Mouse (Mus musculus) cortical plate, adult 2 months (tissue): ENCODE data around the gene Trmt11. TPM values are rescaled to one million over a fixed set of nuclear protein-coding genes. Genes with fewer than 3 reads are reported as not detected.
"Not testable (repeated sequence)": the region's sequence is repeated elsewhere in the genome, so short reads cannot be mapped to it uniquely, and the experiment has no call there.

Source experiments
- H3K27ac ChIP-seq: fragments of 200-500 bp; 2 replicates; pipeline ENCODE4 v1.5.1; 2012; ENCODE audit warnings: low read length, control low read depth, inconsistent platforms; ENCODE audit not compliant: insufficient read depth
- H3K4me1 ChIP-seq: fragments of 200-500 bp; 2 replicates; pipeline ENCODE4 v1.6.1; 2011; ENCODE audit warnings: low read length; ENCODE audit not compliant: control insufficient read depth, insufficient read depth
- H3K4me3 ChIP-seq: fragments of 200-500 bp; 2 replicates; pipeline ENCODE4 v1.5.1; 2011; ENCODE audit warnings: mild to moderate bottlenecking, low read length, control low read depth; ENCODE audit not compliant: insufficient read depth
- CTCF ChIP-seq: fragments of 200-500 bp; IDR thresholded peaks from 2 replicates; pipeline ENCODE4 v1.5.1; 2011; ENCODE audit warnings: mild to moderate bottlenecking, control low read depth, low read length; ENCODE audit not compliant: insufficient read depth; ENCODE audit errors: extremely low read depth
- POLR2A ChIP-seq: fragments of 200-500 bp; IDR thresholded peaks from 2 replicates; pipeline ENCODE4 v1.6.1; 2011; ENCODE audit warnings: mild to moderate bottlenecking, low read length, control low read depth; ENCODE audit not compliant: insufficient read depth; ENCODE audit errors: extremely low read depth
- polyA plus RNA-seq: library from polyadenylated mRNA; depleted of rRNA; stranded (reverse); fragments of >200 nt; gene quantifications from 2 replicates; pipeline ENCODE4 v1.2.3, GENCODE M21; 2012

Trmt11 gene
- polyA plus RNA-seq, 1 experiment, result 5.1 TPM

DNA sequence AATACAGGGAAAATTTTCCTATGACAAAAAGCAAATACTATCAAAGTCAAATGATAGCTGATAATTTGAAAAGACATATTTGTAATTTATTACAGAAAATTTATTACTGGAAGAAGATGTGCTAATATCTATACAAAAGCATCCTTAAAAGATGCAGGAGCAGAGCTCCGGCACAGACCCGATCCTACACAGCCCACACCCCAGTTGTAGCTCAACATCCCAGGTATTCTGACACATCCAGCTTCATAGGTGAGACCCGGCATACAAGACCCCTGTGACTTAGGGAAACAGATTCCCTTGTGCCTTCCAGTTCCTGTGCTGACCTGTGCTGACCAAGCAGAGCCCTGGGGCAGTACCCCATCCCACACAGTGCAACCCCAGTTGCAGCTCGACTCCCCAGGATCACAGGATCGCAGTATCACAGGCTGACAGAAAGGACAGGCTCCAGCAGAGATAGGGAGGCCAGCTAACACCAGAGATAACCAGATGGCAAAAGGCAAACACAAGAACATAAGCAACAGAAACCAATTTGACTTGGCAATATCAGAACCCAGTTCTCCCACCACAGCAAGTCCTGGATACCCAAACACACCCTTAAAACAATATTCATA, 22.8 kb downstream of the Trmt11 start:
- TF ChIP-seq CTCF (no peak), POLR2A (no peak)
- H3K4me1 ChIP-seq, result no peaks in the 10 kb centered on the region
- H3K27ac ChIP-seq, result no peak overlapping the region
- H3K4me3 ChIP-seq, result no peak overlapping the region

DNA sequence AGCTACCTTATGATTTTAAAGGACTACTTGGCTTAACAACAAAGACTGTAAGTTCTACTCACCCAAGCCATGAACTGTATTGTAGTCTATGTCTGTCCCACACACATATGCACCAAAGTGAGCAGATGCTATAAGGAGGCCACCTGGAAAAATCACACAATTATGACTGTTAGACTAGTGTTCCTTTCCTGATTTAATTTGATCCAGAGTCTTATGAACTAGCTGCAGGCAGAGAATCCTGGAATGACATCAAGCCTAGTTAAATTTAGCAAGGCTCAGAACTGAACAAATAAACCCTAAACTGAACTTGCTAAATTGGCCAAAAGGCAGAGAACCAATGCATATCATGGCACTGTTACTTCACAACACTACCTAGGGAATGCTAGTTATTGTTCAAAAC, 34.2 kb downstream of the Trmt11 start:
- Histone ChIP-seq H3K27ac (no peak overlapping the region), H3K4me1 (no peaks in the 10 kb centered on the region)
- TF ChIP-seq POLR2A (no peak), CTCF (no peak)

GRCm38 (mm10) chr10:30564651-30565050, 35.9 kb downstream of the Trmt11 start:
- TF ChIP-seq CTCF (no peak), POLR2A (no peak)
- no peaks in the 10 kb centered on the region for H3K4me1 ChIP-seq
- H3K4me3 ChIP-seq, result no peak overlapping the region
- no peak overlapping the region for H3K27ac ChIP-seq

More for the DNA sequence above, 34.2 kb downstream of the Trmt11 start:
- H3K4me3 ChIP-seq, result no peak overlapping the region

DNA sequence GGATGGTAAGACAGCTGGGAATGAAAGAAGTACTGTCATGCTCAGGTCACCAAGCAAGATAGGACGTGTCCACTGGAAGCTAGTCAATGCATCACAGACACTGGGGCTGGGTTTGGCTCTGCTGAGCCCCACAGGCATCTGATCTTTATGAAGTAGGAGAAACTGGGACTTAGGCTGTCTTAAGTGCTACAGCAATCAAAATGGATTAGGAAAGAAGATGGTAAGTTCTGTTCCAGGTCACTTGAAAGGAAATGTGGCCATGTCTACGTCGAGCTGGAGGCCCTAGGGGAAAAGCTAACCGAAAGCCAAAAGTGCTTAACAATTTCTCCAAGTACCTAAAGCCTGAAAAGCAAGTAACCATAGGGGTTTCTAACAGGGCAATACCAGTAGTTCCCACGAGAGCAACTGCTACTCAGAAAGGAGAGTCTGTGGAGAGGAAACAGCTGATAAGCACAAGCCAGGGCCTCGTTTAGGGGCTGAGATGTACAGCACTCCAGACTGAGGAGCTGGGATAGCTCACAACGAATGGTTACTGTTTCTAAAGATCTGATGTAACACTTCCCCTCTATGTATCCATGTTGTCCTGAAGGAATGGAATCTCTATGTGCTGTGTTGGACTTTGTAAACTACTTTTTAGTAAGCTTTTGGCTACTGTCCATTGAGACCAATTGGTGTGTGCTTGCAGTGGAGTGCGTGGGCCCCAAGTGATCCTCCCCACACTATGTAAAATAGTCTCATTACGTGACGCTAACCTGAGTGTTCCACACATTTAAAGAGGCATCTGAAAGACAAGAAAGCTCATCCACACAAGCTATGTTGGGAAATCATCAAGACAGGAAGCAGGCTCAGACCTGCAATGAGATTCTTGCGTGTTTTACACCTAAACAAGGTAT, 44.6 kb downstream of the Trmt11 start:
- no peak overlapping the region for H3K27ac ChIP-seq
- H3K4me1 ChIP-seq, result no peaks in the 10 kb centered on the region
- TF ChIP-seq CTCF (no peak), POLR2A (no peak)
- H3K4me3 ChIP-seq, result no peak overlapping the region

DNA sequence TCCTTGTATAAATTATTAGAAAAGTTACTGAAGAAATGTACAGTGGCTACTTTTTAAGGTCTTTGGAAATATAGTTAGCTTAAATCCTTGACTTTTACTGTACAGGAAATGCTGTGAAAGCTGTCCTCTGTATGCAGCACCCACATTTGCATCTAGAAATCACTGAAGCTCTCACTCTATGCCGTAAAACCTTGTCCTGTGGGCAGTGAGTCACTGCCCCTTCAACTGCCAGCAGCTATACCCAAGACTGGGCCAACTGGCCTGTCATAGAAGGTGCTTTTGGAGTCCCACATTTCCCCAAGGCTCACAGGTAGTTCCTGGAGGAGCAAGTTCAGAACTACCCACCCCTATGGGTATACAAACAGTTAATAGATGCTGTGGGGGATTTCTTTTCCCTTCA, 48.2 kb downstream of the Trmt11 start:
- Histone ChIP-seq H3K4me3 (no peak overlapping the region), H3K27ac (no peak overlapping the region), H3K4me1 (no peaks in the 10 kb centered on the region)
- TF ChIP-seq POLR2A, result no peak
- no peak for TF ChIP-seq CTCF

GRCm38 (mm10) chr10:30549974-30550373, 50.6 kb downstream of the Trmt11 start:
- TF ChIP-seq CTCF, result no peak
- no peak for TF ChIP-seq POLR2A
- Histone ChIP-seq H3K27ac (no peak overlapping the region), H3K4me1 (no peaks in the 10 kb centered on the region), H3K4me3 (no peak overlapping the region)

DNA sequence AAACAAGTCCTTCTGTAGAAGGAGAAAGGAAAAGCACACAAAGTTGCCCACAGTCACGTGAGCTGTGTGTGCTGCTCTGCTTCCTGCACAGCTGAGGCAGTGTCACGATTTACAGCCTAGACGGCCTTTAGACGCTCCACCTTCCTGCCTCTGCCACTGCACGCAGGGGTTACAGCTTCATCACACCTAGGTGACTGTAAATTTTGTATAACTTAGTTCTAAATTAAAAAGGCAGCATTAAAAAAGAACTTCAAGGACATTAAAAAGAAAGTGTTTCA, 62.1 kb downstream of the Trmt11 start:
- no peak overlapping the region for H3K4me3 ChIP-seq
- TF ChIP-seq POLR2A, result no peak
- TF ChIP-seq CTCF, result no peak

GRCm38 (mm10) chr10:30537734-30538537, 62.6 kb downstream of the Trmt11 start:
- Histone ChIP-seq H3K4me3 (no peak overlapping the region), H3K27ac (no peak overlapping the region), H3K4me1 (no peaks in the 10 kb centered on the region)
- TF ChIP-seq CTCF (peak; percentile 79), POLR2A (no peak)

More for the DNA sequence above, 62.1 kb downstream of the Trmt11 start:
- no peaks in the 10 kb centered on the region for H3K4me1 ChIP-seq
- H3K27ac ChIP-seq, result no peak overlapping the region

DNA sequence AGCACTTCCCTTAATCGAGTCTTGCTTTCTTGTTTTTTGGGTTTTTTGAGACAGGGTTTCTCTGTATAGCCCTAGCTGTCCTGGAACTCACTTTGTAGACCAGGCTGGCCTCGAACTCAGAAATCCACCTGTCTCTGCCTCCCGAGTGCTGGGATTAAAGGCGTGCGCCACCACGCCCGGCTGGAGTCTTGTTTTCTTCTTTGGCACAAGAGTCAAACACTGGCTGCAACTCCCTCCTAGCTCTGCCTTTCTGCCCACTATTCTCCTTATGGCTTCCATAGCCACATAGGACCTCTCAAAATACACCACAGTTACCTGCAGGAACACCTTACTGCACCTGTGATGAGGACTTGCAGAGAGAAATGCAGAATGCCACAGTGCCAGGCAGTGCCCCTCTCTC, 64.6 kb downstream of the Trmt11 start:
- not testable (repeated sequence) for H3K27ac ChIP-seq, H3K4me3 ChIP-seq, H3K4me1 ChIP-seq

DNA sequence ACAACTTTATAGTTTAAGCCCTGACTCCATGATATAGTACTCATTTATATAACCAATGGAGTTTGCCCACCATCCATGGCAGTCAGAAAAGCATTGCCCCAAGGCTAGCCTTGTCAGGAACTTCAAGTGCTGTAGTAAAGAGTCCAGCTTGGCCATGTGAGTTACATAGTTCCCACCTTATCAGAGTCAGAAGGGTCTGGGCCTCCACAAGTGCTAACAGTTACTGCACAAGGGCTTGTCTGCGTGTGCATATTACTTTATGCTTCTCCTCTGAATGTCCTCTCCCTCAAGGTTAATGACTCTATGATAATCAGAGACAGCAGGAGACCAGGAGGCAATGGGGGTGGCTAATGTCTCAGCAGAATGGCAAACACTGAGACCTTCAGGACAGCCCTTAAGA, 73.4 kb downstream of the Trmt11 start:
- Histone ChIP-seq H3K4me1 (no peaks in the 10 kb centered on the region), H3K4me3 (no peak overlapping the region), H3K27ac (no peak overlapping the region)
- TF ChIP-seq CTCF (no peak), POLR2A (no peak)
